Mouse (Mus musculus) ES-Bruce4 (cell line): ENCODE data around the gene Sec24a. TPM values are rescaled to one million over a fixed set of nuclear protein-coding genes. Genes with fewer than 3 reads are reported as not detected.
"Not testable (repeated sequence)": the region's sequence is repeated elsewhere in the genome, so short reads cannot be mapped to it uniquely, and the experiment has no call there.

ENCODE experiments used
- H3K27ac ChIP-seq: 2 replicates; pipeline ENCODE4 v1.5.1; 2012; ENCODE audit warnings: low read length, inconsistent platforms; ENCODE audit not compliant: insufficient read depth
- H3K27me3 ChIP-seq: 2 replicates; pipeline ENCODE4 v1.6.1; 2012; ENCODE audit warnings: mild to moderate bottlenecking, low read length, inconsistent platforms; ENCODE audit not compliant: control insufficient read depth, poor library complexity, insufficient read depth, severe bottlenecking
- H3K36me3 ChIP-seq: 2 replicates; pipeline ENCODE4 v1.6.1; 2012; ENCODE audit warnings: inconsistent platforms, mild to moderate bottlenecking, low read length, moderate library complexity; ENCODE audit not compliant: control insufficient read depth, poor library complexity, insufficient read depth, severe bottlenecking
- H3K4me1 ChIP-seq: one replicate; pipeline ENCODE4 v1.8.1; 2011; ENCODE audit warnings: low read length; ENCODE audit not compliant: control insufficient read depth, insufficient read depth
- H3K4me3 ChIP-seq: 2 replicates; pipeline ENCODE4 v1.5.1; 2011; ENCODE audit warnings: low read depth, mild to moderate bottlenecking, low read length
- H3K9ac ChIP-seq: 2 replicates; pipeline ENCODE4 v1.6.1; 2012; ENCODE audit warnings: low read depth, mild to moderate bottlenecking, inconsistent platforms; ENCODE audit not compliant: poor library complexity, severe bottlenecking
- H3K9me3 ChIP-seq: replicated peaks from 2 replicates; pipeline ENCODE4 v1.6.1; 2012; ENCODE audit warnings: mild to moderate bottlenecking, low read length, inconsistent platforms; ENCODE audit not compliant: control insufficient read depth, poor library complexity, insufficient read depth, severe bottlenecking
- CTCF ChIP-seq: IDR thresholded peaks from one replicate; pipeline ENCODE4 v1.8.1; 2011; ENCODE audit warnings: low read depth, low read length
- EP300 ChIP-seq: IDR thresholded peaks from 2 replicates; pipeline ENCODE4 v1.6.1; 2011; ENCODE audit warnings: low read depth, low read length; ENCODE audit not compliant: insufficient read depth
- POLR2A ChIP-seq: IDR thresholded peaks from one replicate; pipeline ENCODE4 v1.8.1; 2011; ENCODE audit warnings: low read length; ENCODE audit not compliant: insufficient read depth
- polyA plus RNA-seq: library from polyadenylated mRNA; stranded (reverse); fragments of >200 nt; gene quantifications from 2 replicates; pipeline ENCODE4 v1.2.4, GENCODE M21; 2011; ENCODE audit warnings: low read depth; ENCODE audit not compliant: missing spikeins, insufficient read depth, insufficient read length

Sec24a gene
- polyA plus RNA-seq, 1 experiment = 50.2 TPM

GRCm38 (mm10) chr11:51764816-51765215, 1.4 kb upstream of the Sec24a start:
- no peaks in the 10 kb centered on the region for H3K27me3 ChIP-seq
- H3K9ac ChIP-seq = no peak overlapping the region
- H3K9me3 ChIP-seq = no peaks in the 10 kb centered on the region
- H3K27ac ChIP-seq = no peak overlapping the region
- H3K4me3 ChIP-seq = no peak overlapping the region
- H3K4me1 ChIP-seq = no peaks in the 10 kb centered on the region
- H3K36me3 ChIP-seq = no peaks in the 10 kb centered on the region
- TF ChIP-seq POLR2A (no peak), EP300 (no peak), CTCF (no peak)

GRCm38 (mm10) chr11:51763955-51764354, 521 bp upstream of the Sec24a start:
- Histone ChIP-seq H3K27me3 (no peaks in the 10 kb centered on the region), H3K36me3 (no peaks in the 10 kb centered on the region), H3K4me3 (peak overlapping the region; percentile 100), H3K9ac (peak overlapping the region; percentile 92), H3K9me3 (no peaks in the 10 kb centered on the region), H3K4me1 (no peaks in the 10 kb centered on the region), H3K27ac (no peak overlapping the region)
- TF ChIP-seq CTCF (no peak), POLR2A (no peak), EP300 (no peak)

- Histone ChIP-seq H3K27ac (no peak overlapping the region), H3K27me3 (no peaks in the 10 kb centered on the region), H3K4me1 (no peaks in the 10 kb centered on the region), H3K36me3 (no peaks in the 10 kb centered on the region), H3K4me3 (no peak overlapping the region), H3K9me3 (no peaks in the 10 kb centered on the region), H3K9ac (no peak overlapping the region)
- no peak for TF ChIP-seq POLR2A
- TF ChIP-seq EP300 = no peak
- TF ChIP-seq CTCF = no peak
Measured at GRCm38 (mm10) chr11:51761241-51761640, 2.2 kb downstream of the Sec24a start.

- Histone ChIP-seq H3K9ac (no peak overlapping the region), H3K36me3 (no peaks in the 10 kb centered on the region), H3K4me1 (no peaks in the 10 kb centered on the region), H3K4me3 (no peak overlapping the region), H3K27me3 (no peaks in the 10 kb centered on the region), H3K27ac (no peak overlapping the region), H3K9me3 (no peaks in the 10 kb centered on the region)
- TF ChIP-seq CTCF (no peak), POLR2A (no peak), EP300 (no peak)
Measured at GRCm38 (mm10) chr11:51759941-51760657, 3.3 kb downstream of the Sec24a start.

GRCm38 (mm10) chr11:51759251-51759650, 4.2 kb downstream of the Sec24a start:
- no peak overlapping the region for H3K4me3 ChIP-seq
- H3K36me3 ChIP-seq = no peaks in the 10 kb centered on the region
- H3K4me1 ChIP-seq = no peaks in the 10 kb centered on the region
- H3K9ac ChIP-seq = no peak overlapping the region
- H3K9me3 ChIP-seq = no peaks in the 10 kb centered on the region
- TF ChIP-seq POLR2A = no peak
- no peak for TF ChIP-seq CTCF
- TF ChIP-seq EP300 = no peak
- H3K27ac ChIP-seq = no peak overlapping the region
- H3K27me3 ChIP-seq = no peaks in the 10 kb centered on the region

GRCm38 (mm10) chr11:51758207-51758606, 5.2 kb downstream of the Sec24a start:
- peak; percentile 25 for TF ChIP-seq CTCF
- not testable (repeated sequence) for H3K9me3 ChIP-seq, H3K36me3 ChIP-seq, H3K27ac ChIP-seq, H3K9ac ChIP-seq, H3K4me1 ChIP-seq, H3K4me3 ChIP-seq, H3K27me3 ChIP-seq
